Comparison of ENCODE assay signal across 16 mouse cellular contexts in genomic region chr1:179192781-179193180, GRCm38 (mm10).
A peak's percentile ranks its signal among the peaks of the same experiment; 100 is the strongest.
DNase-seq lines count a peak whose midpoint lies in the region.
"Had no signal": no experiment of that assay in that cellular context is flagged by ENCODE, and none has a peak within 500 bp of the region (broad histone marks: within the 10 kb centered on the region; RNA-seq: fewer than 3 reads in every experiment).

No protein-coding gene starts in this region.

- peak; percentile 54 for DNase-seq in heart, adult 11 months
- DNase-seq in heart, postnatal 10 days = no peak
- peak; percentile 62 for DNase-seq in left cerebral cortex, postnatal 4 days
- no peak for DNase-seq in left cerebral cortex, postnatal 14 days (ENCODE audit: low spot score in 2 of 2)
- DNase-seq in cerebellum, adult 11-12 months = peak; percentile 32
- DNase-seq in cerebellum, postnatal 14 days = peak; percentile 43 to 62
- no peak for DNase-seq in embryo, embryonic 11 days
- DNase-seq in layer of hippocampus, adult 8-10 months (ENCODE audit: low spot score in 2 of 2) = no peak
- DNase-seq: adrenal gland, postnatal 14 days; heart, adult 18-20 months; heart, postnatal 36 days; layer of hippocampus, postnatal 36 days; lung, adult 18-20 months; lung, postnatal 14 days; right cerebral cortex, postnatal 14 days; thymus, adult 2 months had no signal

- intact Hi-C loops in heart, postnatal 10 days (cut with DNase I) = no loop called here
- intact Hi-C loops in left cerebral cortex, postnatal 4 days (cut with DNase I) = no loop called here
- intact Hi-C loops in left cerebral cortex, postnatal 14 days (cut with DNase I) = no loop called here

Comparison
In these comparisons a context has a peak if more than half of its experiments do, and no peak if none do; other contexts are left out.
1. DNase-seq: peak in heart, adult 11 months (single experiment), left cerebral cortex, postnatal 4 days (single experiment), cerebellum, adult 11-12 months (single experiment) and cerebellum, postnatal 14 days (2 of 2); none in heart, postnatal 10 days (0 of 2), left cerebral cortex, postnatal 14 days (0 of 2), embryo, embryonic 11 days (single experiment) and layer of hippocampus, adult 8-10 months (0 of 2).